Mouse (Mus musculus): ENCODE data around the gene Rhbdf2. TPM values are rescaled to one million over a fixed set of nuclear protein-coding genes. Genes with fewer than 3 reads are reported as not detected.
"Not testable (repeated sequence)": the region's sequence is repeated elsewhere in the genome, so short reads cannot be mapped to it uniquely, and the experiment has no call there.

The Rhbdf2 gene
- total and polyA plus RNA-seq, 2 experiments, result 3.1 to 17.8 TPM

GRCm38 (mm10) chr11:116615735-116616437, 10.9 kb downstream of the Rhbdf2 start:
- WGBS, result 5% methylated on average over 15 of the region's 15 CpGs
- Histone ChIP-seq H3K27ac (replicated peaks; ENCODE audit: insufficient read depth, low read depth, low read length) (peak overlapping the region; percentile 43), H3K9ac (ENCODE audit: low read depth, low read length) (0 out of 2 replicates have a peak overlapping the region, but pooled peaks have one; percentile 1), H3K4me3 (ENCODE audit: insufficient read depth, low read depth, low read length) (no peak overlapping the region), H3K27me3 (ENCODE audit: control insufficient read depth, insufficient read depth, low read length) (no peaks in the 10 kb centered on the region), H3K79me2 (ENCODE audit: control insufficient read depth, insufficient read depth, low read length) (peaks cover 30% of the 10 kb centered on the region), H3K4me1 (ENCODE audit: control insufficient read depth, insufficient read depth, low read length) (peaks cover 36% of the 10 kb centered on the region), H3K36me3 (ENCODE audit: control insufficient read depth, insufficient read depth, low read length) (no peaks in the 10 kb centered on the region)
- DNase-seq (ENCODE audit: extremely low read depth, low read depth, low spot score), result peak; percentile 50
- TF ChIP-seq POLR2A (IDR thresholded peaks at IDR 0.05; ENCODE audit: extremely low read depth, insufficient read depth, low read length), result no peak
- TF ChIP-seq CTCF (IDR thresholded peaks at IDR 0.05; ENCODE audit: low read depth, low read length), result peak; percentile 48

GRCm38 (mm10) chr11:116613234-116613633, 13.6 kb downstream of the Rhbdf2 start:
- Histone ChIP-seq H3K4me1 (ENCODE audit: control insufficient read depth, insufficient read depth, low read length) (peaks cover 23% of the 10 kb centered on the region), H3K27ac (replicated peaks; ENCODE audit: insufficient read depth, low read depth, low read length) (no peak overlapping the region), H3K4me3 (ENCODE audit: insufficient read depth, low read depth, low read length) (no peak overlapping the region), H3K79me2 (ENCODE audit: control insufficient read depth, insufficient read depth, low read length) (peaks cover 20% of the 10 kb centered on the region; the same call in 1 of the 2 replicates), H3K27me3 (ENCODE audit: control insufficient read depth, insufficient read depth, low read length) (no peaks in the 10 kb centered on the region), H3K9ac (ENCODE audit: low read depth, low read length) (no peak overlapping the region), H3K36me3 (ENCODE audit: control insufficient read depth, insufficient read depth, low read length) (peaks cover 2% of the 10 kb centered on the region; the same call in 1 of the 2 replicates)
- no peak for TF ChIP-seq POLR2A (IDR thresholded peaks at IDR 0.05; ENCODE audit: extremely low read depth, insufficient read depth, low read length)
- no peak for TF ChIP-seq CTCF (IDR thresholded peaks at IDR 0.05; ENCODE audit: low read depth, low read length)
- WGBS, result 93% methylated on average over 6 of the region's 6 CpGs
- no peak for DNase-seq (ENCODE audit: extremely low read depth, low read depth, low spot score)

DNA sequence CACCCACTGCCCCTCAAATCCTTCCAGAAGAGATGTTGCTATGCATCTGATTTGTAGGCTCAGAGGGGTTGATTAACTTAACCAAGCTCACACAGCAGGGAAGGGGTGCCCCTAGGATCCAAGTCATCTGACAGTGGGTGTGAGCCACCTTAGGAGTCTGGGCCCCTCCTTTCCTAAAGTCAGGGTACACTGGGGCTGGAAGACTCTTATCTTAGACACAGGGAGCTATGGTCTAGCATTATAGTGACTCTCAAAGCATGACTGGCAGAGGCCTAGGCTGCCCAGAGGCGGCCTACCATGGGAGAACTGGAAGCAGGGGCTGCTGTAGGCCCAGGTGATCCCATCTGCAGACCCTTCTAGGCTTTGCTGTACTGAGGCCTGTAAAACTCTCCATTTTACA, 14.3 kb downstream of the Rhbdf2 start:
- H3K27ac ChIP-seq (replicated peaks; ENCODE audit: insufficient read depth, low read depth, low read length), result no peak overlapping the region
- WGBS, result 100% methylated on average over 1 of the region's 1 CpGs
- no peaks in the 10 kb centered on the region for H3K27me3 ChIP-seq (ENCODE audit: control insufficient read depth, insufficient read depth, low read length)
- peaks cover 2% of the 10 kb centered on the region; the same call in 1 of the 2 replicates for H3K36me3 ChIP-seq (ENCODE audit: control insufficient read depth, insufficient read depth, low read length)
- DNase-seq (ENCODE audit: extremely low read depth, low read depth, low spot score), result no peak
- H3K9ac ChIP-seq (ENCODE audit: low read depth, low read length), result no peak overlapping the region
- H3K79me2 ChIP-seq (ENCODE audit: control insufficient read depth, insufficient read depth, low read length), result peaks cover 13% of the 10 kb centered on the region; the same call in 1 of the 2 replicates
- H3K4me3 ChIP-seq (ENCODE audit: insufficient read depth, low read depth, low read length), result no peak overlapping the region
- TF ChIP-seq CTCF (IDR thresholded peaks at IDR 0.05; ENCODE audit: low read depth, low read length) (no peak), POLR2A (IDR thresholded peaks at IDR 0.05; ENCODE audit: extremely low read depth, insufficient read depth, low read length) (no peak)
- H3K4me1 ChIP-seq (ENCODE audit: control insufficient read depth, insufficient read depth, low read length), result peaks cover 20% of the 10 kb centered on the region

- Histone ChIP-seq H3K9ac (ENCODE audit: low read depth, low read length) (no peak overlapping the region), H3K36me3 (ENCODE audit: control insufficient read depth, insufficient read depth, low read length) (peaks cover 2% of the 10 kb centered on the region; the same call in 1 of the 2 replicates), H3K4me3 (ENCODE audit: insufficient read depth, low read depth, low read length) (no peak overlapping the region), H3K4me1 (ENCODE audit: control insufficient read depth, insufficient read depth, low read length) (peaks cover 18% of the 10 kb centered on the region), H3K79me2 (ENCODE audit: control insufficient read depth, insufficient read depth, low read length) (peaks cover 13% of the 10 kb centered on the region; the same call in 1 of the 2 replicates), H3K27ac (replicated peaks; ENCODE audit: insufficient read depth, low read depth, low read length) (no peak overlapping the region), H3K27me3 (ENCODE audit: control insufficient read depth, insufficient read depth, low read length) (no peaks in the 10 kb centered on the region)
- 86% methylated on average over 9 of the region's 9 CpGs for WGBS
- TF ChIP-seq POLR2A (IDR thresholded peaks at IDR 0.05; ENCODE audit: extremely low read depth, insufficient read depth, low read length) (no peak), CTCF (IDR thresholded peaks at IDR 0.05; ENCODE audit: low read depth, low read length) (no peak)
- no peak for DNase-seq (ENCODE audit: extremely low read depth, low read depth, low spot score)
Observed at GRCm38 (mm10) chr11:116611883-116612282, 14.9 kb downstream of the Rhbdf2 start.

GRCm38 (mm10) chr11:116611168-116611567, 15.7 kb downstream of the Rhbdf2 start:
- not testable (repeated sequence) for DNase-seq (ENCODE audit: extremely low read depth, low read depth, low spot score); H3K4me3 ChIP-seq (ENCODE audit: insufficient read depth, low read depth, low read length); H3K9ac ChIP-seq (ENCODE audit: low read depth, low read length); H3K27me3 ChIP-seq (ENCODE audit: control insufficient read depth, insufficient read depth, low read length); H3K36me3 ChIP-seq (ENCODE audit: control insufficient read depth, insufficient read depth, low read length); H3K27ac ChIP-seq (replicated peaks; ENCODE audit: insufficient read depth, low read depth, low read length)
- peaks cover 12% of the 10 kb centered on the region for H3K4me1 ChIP-seq (ENCODE audit: control insufficient read depth, insufficient read depth, low read length)
- WGBS, result 90% methylated on average over 8 of the region's 9 CpGs
- H3K79me2 ChIP-seq (ENCODE audit: control insufficient read depth, insufficient read depth, low read length), result peaks cover 13% of the 10 kb centered on the region; the same call in 1 of the 2 replicates

Data from liver, adult 2 months (tissue).